Comparison of ENCODE assay signal across 15 mouse cellular contexts in the genomic region with DNA sequence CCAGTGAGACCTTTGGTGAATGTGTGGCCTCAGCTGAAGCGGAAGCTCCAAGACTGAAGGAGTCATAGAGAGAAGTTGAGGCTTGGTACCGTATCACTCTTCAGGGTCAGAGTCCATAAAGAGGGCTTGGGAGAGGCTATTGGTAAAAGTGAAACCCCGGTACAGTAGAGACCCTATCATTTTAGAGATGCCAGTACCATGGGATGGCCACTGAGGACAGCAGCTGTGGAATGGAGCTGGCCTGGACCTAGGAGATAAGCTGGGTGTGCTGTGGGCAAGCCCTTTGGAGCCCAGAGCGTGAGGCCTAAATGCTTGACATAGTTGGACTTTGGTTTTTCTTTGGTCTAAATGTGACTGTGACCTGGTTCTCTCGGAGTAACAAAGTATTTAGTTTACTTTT. TPM values are rescaled to one million over a fixed set of nuclear protein-coding genes. Genes with fewer than 3 reads are reported as not detected.
A peak's percentile ranks its signal among the peaks of the same experiment; 100 is the strongest.
DNase-seq lines count a peak whose midpoint lies in the region; ATAC-seq and TF ChIP-seq lines count a peak whose summit lies in the region.
"Had no signal": no experiment of that assay in that cellular context is flagged by ENCODE, and none has a peak within 500 bp of the region (broad histone marks: within the 10 kb centered on the region; RNA-seq: fewer than 3 reads in every experiment).

No protein-coding gene starts in this region.

- no peak overlapping the region for H3K4me3 ChIP-seq in heart, embryonic 11.5 days (ENCODE audit: low read depth, low read length)
- no peak overlapping the region for H3K4me3 ChIP-seq in liver, adult 2 months (ENCODE audit: insufficient read depth, low read depth, low read length)
- H3K4me3 ChIP-seq in myocyte = no peak overlapping the region
- H3K4me3 ChIP-seq: heart, embryonic 15.5 days had no signal

- no peak overlapping the region for H3K4me2 ChIP-seq in heart, embryonic 11.5 days
- no peak overlapping the region for H3K4me2 ChIP-seq in myocyte (ENCODE audit: low read depth)
- H3K4me2 ChIP-seq: heart, embryonic 15.5 days; hindbrain, embryonic 14.5 days had no signal

- 72% methylated on average over 5 of the region's 5 CpGs for WGBS in heart, embryonic 11.5 days (ENCODE audit: insufficient replicate concordance)
- 77% methylated on average over 5 of the region's 5 CpGs for WGBS in liver, adult 2 months

- no peak overlapping the region for H3ac ChIP-seq in myocyte (ENCODE audit: control insufficient read depth, insufficient read length)

- ATAC-seq in heart, embryonic 11.5 days (replicated peaks; ENCODE audit: insufficient number of reproducible peaks, low FRiP score, low TSS enrichment) = peak; percentile 93
- ATAC-seq in monocyte, adult 5-6 weeks (replicated peaks; ENCODE audit: insufficient number of reproducible peaks, low FRiP score, low TSS enrichment, poor library complexity, severe bottlenecking) = no peak
- ATAC-seq: forebrain, embryonic 14.5 days had no signal

- TF ChIP-seq POLR2A in liver, adult 2 months (IDR thresholded peaks at IDR 0.05; ENCODE audit: extremely low read depth, insufficient read depth, low read length) = no peak
- TF ChIP-seq POLR2A in myocyte (IDR thresholded peaks at IDR 0.05; ENCODE audit: insufficient read length, low read depth) = no peak

- no peaks in the 10 kb centered on the region for H3K9me3 ChIP-seq in heart, embryonic 11.5 days (replicated peaks; ENCODE audit: control insufficient read depth, low read length)
- H3K9me3 ChIP-seq: heart, embryonic 15.5 days had no signal

- no peaks in the 10 kb centered on the region for H3K27me3 ChIP-seq in heart, embryonic 11.5 days (ENCODE audit: control insufficient read depth, insufficient read depth, low read length)
- no peaks in the 10 kb centered on the region for H3K27me3 ChIP-seq in liver, adult 2 months (ENCODE audit: control insufficient read depth, insufficient read depth, low read length)
- no peaks in the 10 kb centered on the region for H3K27me3 ChIP-seq in myocyte (ENCODE audit: control insufficient read depth, insufficient read depth, insufficient read length)
- H3K27me3 ChIP-seq: heart, embryonic 15.5 days had no signal

- H3K4me1 ChIP-seq in heart, embryonic 11.5 days (ENCODE audit: control insufficient read depth, insufficient read depth, low read length) = no peaks in the 10 kb centered on the region
- no peaks in the 10 kb centered on the region for H3K4me1 ChIP-seq in liver, adult 2 months (ENCODE audit: control insufficient read depth, insufficient read depth, low read length)
- H3K4me1 ChIP-seq: heart, embryonic 15.5 days had no signal

- TF ChIP-seq CTCF in liver, adult 2 months (IDR thresholded peaks at IDR 0.05; ENCODE audit: low read depth, low read length) = no peak

- no peak overlapping the region for H3K9ac ChIP-seq in heart, embryonic 11.5 days (ENCODE audit: low read depth, low read length)
- H3K9ac ChIP-seq in liver, adult 2 months (ENCODE audit: low read depth, low read length) = no peak overlapping the region
- H3K9ac ChIP-seq: heart, embryonic 15.5 days; hindbrain, embryonic 14.5 days had no signal

- H3K27ac ChIP-seq in heart, embryonic 11.5 days (ENCODE audit: low read depth, low read length) = peak overlapping the region; percentile 36
- H3K27ac ChIP-seq in liver, adult 2 months (replicated peaks; ENCODE audit: insufficient read depth, low read depth, low read length) = no peak overlapping the region
- H3K27ac ChIP-seq: heart, embryonic 15.5 days; hindbrain, embryonic 14.5 days had no signal

- DNase-seq in heart, adult 8-10 months (ENCODE audit: low spot score) = no peak
- DNase-seq in c-Kit-positive CD71-positive TER-119-negative erythroid progenitor cells, embryonic 14.5 days (ENCODE audit: low read depth) = peak; percentile 48
- DNase-seq in liver, adult 2 months (ENCODE audit: extremely low read depth, low read depth, low spot score) = peak; percentile 16
- no peak for DNase-seq in adrenal gland, postnatal 36 days
- no peak for DNase-seq in lung, adult 18-20 months
- DNase-seq: adrenal gland, adult 2 months; layer of hippocampus, adult 9-11 months; right cerebral cortex, adult 18-20 months; thymus, postnatal 36 days had no signal

- H3K79me2 ChIP-seq in liver, adult 2 months (ENCODE audit: control insufficient read depth, insufficient read depth, low read length) = no peaks in the 10 kb centered on the region
- no peaks in the 10 kb centered on the region for H3K79me2 ChIP-seq in myocyte (ENCODE audit: control insufficient read depth, insufficient read depth)

- H3K36me3 ChIP-seq in heart, embryonic 11.5 days (ENCODE audit: control insufficient read depth, insufficient read depth, low read length) = no peaks in the 10 kb centered on the region
- peaks cover 24% of the 10 kb centered on the region for H3K36me3 ChIP-seq in liver, adult 2 months (ENCODE audit: control insufficient read depth, insufficient read depth, low read length)
- no peaks in the 10 kb centered on the region for H3K36me3 ChIP-seq in myocyte (ENCODE audit: control insufficient read depth, insufficient read depth)
- H3K36me3 ChIP-seq: heart, embryonic 15.5 days had no signal

TF ChIP-seq in myocyte, 11 proteins besides CTCF, POLR2A, EP300 and RAD21:
- TF ChIP-seq MAX (IDR thresholded peaks at IDR 0.05; ENCODE audit: low read depth) (no peak), MYOG (IDR thresholded peaks at IDR 0.05; ENCODE audit: control insufficient read depth in 1 of 3, insufficient read depth in 1 of 3, insufficient read length in 2 of 3, low read depth in 2 of 3) (peak in 1 of 3 experiments; percentile 76), USF1 (IDR thresholded peaks at IDR 0.05; ENCODE audit: low read depth) (no peak), MYOD1 (IDR thresholded peaks at IDR 0.05; ENCODE audit: control insufficient read depth in 1 of 3, insufficient read length in 2 of 3, low read depth in 2 of 3) (peak in 2 of 3 experiments; percentile 20 to 52)

RNA-seq across cellular contexts. Expression of a gene that starts 26.4 kb away (rescaled TPM):
- 4.9 and 5.8 TPM in 2 replicates for polyA plus RNA-seq in heart, embryonic 11.5 days (2014; fragmentation: Nextera tagmentation; extraction: Ambion mirVana)
- 10 to 100 TPM; 14.2 to 19.0 (median 14.4) TPM for total RNA-seq in heart, adult 8-10 months (2022)
- total RNA-seq in liver, adult 2 months (2014; rRNA removed) = 19.9 TPM in 2 replicates
- polyA plus RNA-seq in liver, adult 2 months (2012; rRNA removed) = 13.3 and 15.1 TPM in 2 replicates
- 7.6 TPM for polyA plus RNA-seq in myocyte (2012; fragmentation: generic; extraction: Trizol)
- 1 to 10 TPM; 5.3 to 6.0 TPM for total RNA-seq in adrenal gland, postnatal 36 days (2021)
- 13.7 to 14.4 TPM (median 13.8 TPM) in 3 replicates for total RNA-seq in monocyte, adult 5-6 weeks (2017)

RNA-seq across cellular contexts. Expression of a gene that starts 47.4 kb away (rescaled TPM):
- polyA plus RNA-seq in heart, embryonic 11.5 days (2014; fragmentation: Nextera tagmentation; extraction: Ambion mirVana) = 17.1 and 17.6 TPM in 2 replicates
- 10 to 100 TPM; 11.8 to 18.4 (median 13.9) TPM for total RNA-seq in heart, adult 8-10 months (2022)
- total RNA-seq in liver, adult 2 months (2014; rRNA removed) = 9.8 and 11.9 TPM in 2 replicates
- 2.0 TPM in 2 replicates for polyA plus RNA-seq in liver, adult 2 months (2012; rRNA removed)
- 6.6 TPM for polyA plus RNA-seq in myocyte (2012; fragmentation: generic; extraction: Trizol)
- 10 to 100 TPM; 15.7 to 21.3 TPM for total RNA-seq in adrenal gland, postnatal 36 days (2021)
- 25.7 to 34.2 TPM (median 30.7 TPM) in 3 replicates for total RNA-seq in monocyte, adult 5-6 weeks (2017)

RNA-seq across cellular contexts. Expression of a gene that starts 47.5 kb away (rescaled TPM):
- polyA plus RNA-seq in heart, embryonic 11.5 days (2014; fragmentation: Nextera tagmentation; extraction: Ambion mirVana) = 12.5 and 17.5 TPM in 2 replicates
- 10 to 100 TPM; 31.2 to 38.6 (median 32.3) TPM for total RNA-seq in heart, adult 8-10 months (2022)
- total RNA-seq in liver, adult 2 months (2014; rRNA removed) = 37.3 and 41.3 TPM in 2 replicates
- 16.0 and 18.6 TPM in 2 replicates for polyA plus RNA-seq in liver, adult 2 months (2012; rRNA removed)
- 10.7 TPM for polyA plus RNA-seq in myocyte (2012; fragmentation: generic; extraction: Trizol)
- total RNA-seq in adrenal gland, postnatal 36 days (2021) = 10 to 100 TPM; 18.8 to 26.8 TPM
- 6.3 to 13.4 TPM (median 10.3 TPM) in 3 replicates for total RNA-seq in monocyte, adult 5-6 weeks (2017)

Comparison
In these comparisons a context has a peak if more than half of its experiments do, and no peak if none do; other contexts are left out.
1. DNase-seq: peak in c-Kit-positive CD71-positive TER-119-negative erythroid progenitor cells, embryonic 14.5 days (single experiment) and liver, adult 2 months (single experiment); none in heart, adult 8-10 months (single experiment), adrenal gland, postnatal 36 days (0 of 2) and lung, adult 18-20 months (0 of 2).